Mouse (Mus musculus) lung, embryonic 14.5 days (tissue): ENCODE data around the gene Smpdl3a. TPM values are rescaled to one million over a fixed set of nuclear protein-coding genes. Genes with fewer than 3 reads are reported as not detected.
A peak's percentile ranks its signal among the peaks of the same experiment; 100 is the strongest.

Experiments
- ATAC-seq: fragments of 200-750 bp; cut with Nextera tagmentation; 2 replicates; pipeline ENCODE4 v1.8.0; 2017; ENCODE audit warnings: mild to moderate bottlenecking, moderate TSS enrichment, moderate library complexity; ENCODE audit not compliant: insufficient read depth
- DNase-seq: peaks from one replicate; pipeline ENCODE4 v3.0.0-alpha.2; 2015
- H3K27ac ChIP-seq: fragments of 300-500 bp; sonication (generic); 2 replicates; pipeline ENCODE4 v1.5.1; 2014; ENCODE audit warnings: low read depth, mild to moderate bottlenecking, moderate library complexity
- H3K27me3 ChIP-seq: fragments of 300-500 bp; sonication (generic); 2 replicates; pipeline ENCODE4 v1.6.1; 2014; ENCODE audit warnings: low read length, control low read depth; ENCODE audit not compliant: insufficient read depth
- H3K36me3 ChIP-seq: fragments of 300-500 bp; sonication (generic); 2 replicates; pipeline ENCODE4 v1.6.1; 2014; ENCODE audit warnings: control low read depth; ENCODE audit not compliant: insufficient read depth
- H3K4me1 ChIP-seq: fragments of 300-500 bp; sonication (generic); 2 replicates; pipeline ENCODE4 v1.6.1; 2014; ENCODE audit warnings: antibody characterized with exemption, control low read depth; ENCODE audit not compliant: insufficient read depth
- H3K4me2 ChIP-seq: fragments of 300-500 bp; sonication (generic); 2 replicates; pipeline ENCODE4 v1.6.1; 2014; ENCODE audit warnings: mild to moderate bottlenecking
- H3K4me3 ChIP-seq: fragments of 300-500 bp; sonication (generic); 2 replicates; pipeline ENCODE4 v1.5.1; 2014; ENCODE audit warnings: low read depth, low read length
- H3K9ac ChIP-seq: fragments of 300-500 bp; sonication (generic); 2 replicates; pipeline ENCODE4 v1.6.1; 2014
- H3K9me3 ChIP-seq: fragments of 300-500 bp; sonication (generic); 2 replicates; pipeline ENCODE4 v1.6.1; 2016; ENCODE audit warnings: low read depth, low read length, control low read depth
- CTCF ChIP-seq: IDR thresholded peaks from 2 replicates; pipeline ENCODE4 v1.5.1; 2016; ENCODE audit warnings: antibody characterized with exemption, low read depth
- WGBS: fragments of 180-500 bp; shearing (Covaris S2); extraction: QIAGEN DNeasy Blood & Tissue Kit; methylation state at CpG from one replicate; pipeline ENCODE4 v1.1.7; 2014; 5-methylcytosine and 5-hydroxymethylcytosine counted together
- polyA plus RNA-seq: library from polyadenylated mRNA; unstranded; fragments of >200 nt; fragmentation: Nextera tagmentation; extraction: Ambion mirVana; gene quantifications from 2 replicates; pipeline ENCODE4 v1.2.1, GENCODE M21; 2014

The Smpdl3a gene
- polyA plus RNA-seq, 1 experiment from 2014 or later: 15.2 TPM

GRCm38 (mm10) chr10:57819209-57819608, 25.1 kb downstream of the Smpdl3a start:
- DNase-seq (no peak), ATAC-seq (no peak)
- no peak overlapping the region for H3K9ac ChIP-seq
- H3K4me2 ChIP-seq: no peak overlapping the region
- no peak overlapping the region for H3K4me3 ChIP-seq
- no peaks in the 10 kb centered on the region for H3K4me1 ChIP-seq
- H3K36me3 ChIP-seq: no peaks in the 10 kb centered on the region
- 84% methylated on average over 2 of the region's 2 CpGs for WGBS
- TF ChIP-seq CTCF: no peak
- no peak overlapping the region for H3K27ac ChIP-seq
- no peaks in the 10 kb centered on the region for H3K9me3 ChIP-seq
- H3K27me3 ChIP-seq: no peaks in the 10 kb centered on the region

- H3K4me2 ChIP-seq: no peak overlapping the region
- H3K9me3 ChIP-seq: no peaks in the 10 kb centered on the region
- ATAC-seq (no peak), DNase-seq (peak; percentile 12)
- H3K9ac ChIP-seq: no peak overlapping the region
- H3K4me3 ChIP-seq: no peak overlapping the region
- no peaks in the 10 kb centered on the region for H3K27me3 ChIP-seq
- no peaks in the 10 kb centered on the region for H3K36me3 ChIP-seq
- 38% methylated on average over 3 of the region's 3 CpGs for WGBS
- no peak for TF ChIP-seq CTCF
- no peak overlapping the region for H3K27ac ChIP-seq
- H3K4me1 ChIP-seq: no peaks in the 10 kb centered on the region
Observed at GRCm38 (mm10) chr10:57822473-57822872, 28.3 kb downstream of the Smpdl3a start.

GRCm38 (mm10) chr10:57828649-57829048, 34.5 kb downstream of the Smpdl3a start:
- Histone ChIP-seq H3K4me2 (no peak overlapping the region), H3K9ac (no peak overlapping the region), H3K4me1 (no peaks in the 10 kb centered on the region), H3K27ac (no peak overlapping the region), H3K27me3 (no peaks in the 10 kb centered on the region), H3K4me3 (no peak overlapping the region), H3K9me3 (no peaks in the 10 kb centered on the region), H3K36me3 (no peaks in the 10 kb centered on the region)
- 76% methylated on average over 5 of the region's 5 CpGs for WGBS
- no peak for DNase-seq
- ATAC-seq: no peak
- no peak for TF ChIP-seq CTCF

GRCm38 (mm10) chr10:57829621-57830020, 35.5 kb downstream of the Smpdl3a start:
- no peak overlapping the region for H3K27ac ChIP-seq
- no peaks in the 10 kb centered on the region for H3K9me3 ChIP-seq
- no peaks in the 10 kb centered on the region for H3K4me1 ChIP-seq
- WGBS: 76% methylated on average over 3 of the region's 3 CpGs
- H3K27me3 ChIP-seq: no peaks in the 10 kb centered on the region
- H3K9ac ChIP-seq: no peak overlapping the region
- DNase-seq (no peak), ATAC-seq (no peak)
- H3K36me3 ChIP-seq: no peaks in the 10 kb centered on the region
- no peak overlapping the region for H3K4me2 ChIP-seq
- H3K4me3 ChIP-seq: no peak overlapping the region
- no peak for TF ChIP-seq CTCF

- Histone ChIP-seq H3K27ac (no peak overlapping the region), H3K4me3 (no peak overlapping the region), H3K36me3 (no peaks in the 10 kb centered on the region), H3K9ac (no peak overlapping the region), H3K9me3 (no peaks in the 10 kb centered on the region), H3K27me3 (no peaks in the 10 kb centered on the region), H3K4me2 (no peak overlapping the region), H3K4me1 (no peaks in the 10 kb centered on the region)
- TF ChIP-seq CTCF: no peak
- WGBS: 93% methylated on average over 1 of the region's 1 CpGs
- DNase-seq: no peak
- ATAC-seq: no peak
Observed at GRCm38 (mm10) chr10:57835094-57835493, 41.0 kb downstream of the Smpdl3a start.

- ATAC-seq: no peak
- Histone ChIP-seq H3K27ac (no peak overlapping the region), H3K4me2 (no peak overlapping the region), H3K4me1 (no peaks in the 10 kb centered on the region), H3K9ac (no peak overlapping the region), H3K4me3 (no peak overlapping the region), H3K36me3 (no peaks in the 10 kb centered on the region), H3K27me3 (no peaks in the 10 kb centered on the region), H3K9me3 (no peaks in the 10 kb centered on the region)
- no peak for DNase-seq
- TF ChIP-seq CTCF: no peak
Observed at GRCm38 (mm10) chr10:57835982-57836381, 41.8 kb downstream of the Smpdl3a start.

GRCm38 (mm10) chr10:57841638-57842509, 47.7 kb downstream of the Smpdl3a start:
- TF ChIP-seq CTCF: peak; percentile 83
- DNase-seq: peak; percentile 87
- no peak for ATAC-seq
- H3K27me3 ChIP-seq: no peaks in the 10 kb centered on the region
- H3K4me1 ChIP-seq: no peaks in the 10 kb centered on the region
- H3K4me3 ChIP-seq: no peak overlapping the region
- no peaks in the 10 kb centered on the region for H3K9me3 ChIP-seq
- H3K4me2 ChIP-seq: no peak overlapping the region
- H3K27ac ChIP-seq: no peak overlapping the region
- H3K9ac ChIP-seq: no peak overlapping the region
- WGBS: 33% methylated on average over 8 of the region's 8 CpGs
- no peaks in the 10 kb centered on the region for H3K36me3 ChIP-seq
